Comparison of ENCODE assay signal across 18 mouse cellular contexts in the genomic region with DNA sequence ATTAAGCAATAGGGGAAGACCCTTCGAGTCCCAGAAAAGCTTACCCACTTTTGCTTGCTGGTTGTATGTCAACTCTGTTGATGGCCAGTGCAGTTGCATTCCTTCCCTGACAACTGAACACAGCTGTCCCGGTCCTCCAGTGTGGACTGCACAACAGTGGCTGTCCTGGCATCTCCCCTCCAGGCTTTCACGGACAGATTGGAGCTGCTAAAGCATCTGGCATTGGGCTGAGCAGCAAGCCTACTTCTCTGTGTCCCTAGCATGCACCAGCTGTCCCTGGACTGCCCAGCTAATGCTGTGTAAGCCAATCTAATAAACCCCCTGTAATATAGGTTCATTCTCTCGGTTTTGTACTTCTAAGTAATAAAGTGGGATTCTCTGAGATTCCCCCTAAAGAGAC. TPM values are rescaled to one million over a fixed set of nuclear protein-coding genes. Genes with fewer than 3 reads are reported as not detected.
DNase-seq lines count a peak whose midpoint lies in the region; ATAC-seq lines count a peak whose summit lies in the region.
"Had no signal": no experiment of that assay in that cellular context is flagged by ENCODE, and none has a peak within 500 bp of the region (broad histone marks: within the 10 kb centered on the region; RNA-seq: fewer than 3 reads in every experiment).

No protein-coding gene starts in this region.

- peaks cover 19% of the 10 kb centered on the region for H3K4me1 ChIP-seq in hindbrain, embryonic 10.5 days (replicated peaks)
- peaks cover 28% of the 10 kb centered on the region for H3K4me1 ChIP-seq in hindbrain, embryonic 13.5 days (replicated peaks)

- no peak overlapping the region for H3K9ac ChIP-seq in hindbrain, embryonic 13.5 days

- H3K4me2 ChIP-seq in hindbrain, embryonic 13.5 days: no peak overlapping the region

- H3K4me3 ChIP-seq in hindbrain, embryonic 10.5 days: no peak overlapping the region
- H3K4me3 ChIP-seq in hindbrain, embryonic 13.5 days: no peak overlapping the region

- no peak overlapping the region for H3K27ac ChIP-seq in hindbrain, embryonic 10.5 days
- H3K27ac ChIP-seq in hindbrain, embryonic 13.5 days: no peak overlapping the region
- H3K27ac ChIP-seq: macrophage had no signal

- H3K9me3 ChIP-seq in hindbrain, embryonic 10.5 days: no peaks in the 10 kb centered on the region
- no peaks in the 10 kb centered on the region for H3K9me3 ChIP-seq in hindbrain, embryonic 13.5 days

- intact Hi-C loops in heart, postnatal 10 days (cut with DNase I): no loop called here
- intact Hi-C loops in heart, postnatal 25 days (cut with DNase I): no loop called here
- intact Hi-C loops in left cerebral cortex, postnatal 10 days (cut with DNase I): no loop called here

- peak; percentile 7 to 22 for DNase-seq in heart, postnatal 10 days
- DNase-seq in heart, postnatal 25 days (ENCODE audit: low spot score): no peak
- DNase-seq in hindbrain, embryonic 10.5 days (ENCODE audit: low spot score): peak; percentile 11
- DNase-seq in lung, postnatal 36 days: peak; percentile 6
- no peak for DNase-seq in testis, postnatal 10 days (ENCODE audit: low spot score)
- no peak for DNase-seq in left cerebral cortex, postnatal 10 days (ENCODE audit: extremely low spot score in 1 of 2, low spot score in 2 of 2)
- DNase-seq in frontal cortex, postnatal 36 days (ENCODE audit: low spot score in 2 of 2): no peak
- DNase-seq: adrenal gland, postnatal 25 days; cerebellum, adult 8-10 months; gastrocnemius, postnatal 25 days; thymus, postnatal 4 days had no signal

- ATAC-seq in hindbrain, embryonic 13.5 days (ENCODE audit: low FRiP score): 0 out of 2 replicates have a peak, but pooled peaks have one; percentile 43
- ATAC-seq: activated CD4-positive, CD25-positive, alpha-beta regulatory T cell, adult 4 months; forebrain, embryonic 16.5 days; intestine, embryonic 16.5 days; Patski had no signal

- no peaks in the 10 kb centered on the region for H3K36me3 ChIP-seq in hindbrain, embryonic 10.5 days
- H3K36me3 ChIP-seq in hindbrain, embryonic 13.5 days: no peaks in the 10 kb centered on the region

- WGBS in hindbrain, embryonic 10.5 days: 67% methylated on average over 4 of the region's 4 CpGs
- 63% methylated on average over 4 of the region's 4 CpGs for WGBS in hindbrain, embryonic 13.5 days

- H3K27me3 ChIP-seq in hindbrain, embryonic 10.5 days (ENCODE audit: insufficient read depth, poor library complexity, severe bottlenecking): no peaks in the 10 kb centered on the region
- 0 out of 2 replicates have a peak, but pooled peaks cover 3% of the 10 kb centered on the region for H3K27me3 ChIP-seq in hindbrain, embryonic 13.5 days

RNA-seq across cellular contexts. Expression of gene Pgbd5, which starts 21.2 kb away (rescaled TPM):
- total RNA-seq in heart, postnatal 10 days (2021): 1 to 10 TPM; 2.5 to 3.9 TPM
- total RNA-seq in heart, postnatal 25 days (2021): 1 to 10 TPM; 1.1 to 1.3 TPM
- 2.5 and 2.7 TPM in 2 replicates for polyA plus RNA-seq in hindbrain, embryonic 10.5 days (2016; fragmentation: Nextera tagmentation; extraction: Ambion mirVana)
- 10.3 and 11.0 TPM in 2 replicates for polyA plus RNA-seq in hindbrain, embryonic 13.5 days (2015; fragmentation: Nextera tagmentation; extraction: Ambion mirVana)
- 100 to 1,000 TPM; 126 to 127 TPM for total RNA-seq in left cerebral cortex, postnatal 10 days (2021)
- total RNA-seq: liver, adult 2 months had no signal
- polyA plus RNA-seq: activated CD4-positive, CD25-positive, alpha-beta regulatory T cell, adult 4 months; liver, adult 2 months had no signal

RNA-seq across cellular contexts. Expression of gene Cog2, which starts 59.9 kb away (rescaled TPM):
- total RNA-seq in heart, postnatal 10 days (2021): 10 to 100 TPM; 22.5 to 28.2 TPM
- total RNA-seq in heart, postnatal 25 days (2021): 10 to 100 TPM; 21.3 to 21.6 TPM
- 41.1 and 43.3 TPM in 2 replicates for polyA plus RNA-seq in hindbrain, embryonic 10.5 days (2016; fragmentation: Nextera tagmentation; extraction: Ambion mirVana)
- 35.2 and 35.8 TPM in 2 replicates for polyA plus RNA-seq in hindbrain, embryonic 13.5 days (2015; fragmentation: Nextera tagmentation; extraction: Ambion mirVana)
- 10 to 100 TPM; 32.8 to 39.1 TPM for total RNA-seq in left cerebral cortex, postnatal 10 days (2021)

Comparison
In these comparisons a context has a peak if more than half of its experiments do, and no peak if none do; other contexts are left out.
1. DNase-seq: peak in heart, postnatal 10 days (2 of 2), hindbrain, embryonic 10.5 days (single experiment) and lung, postnatal 36 days (single experiment); none in heart, postnatal 25 days (single experiment), testis, postnatal 10 days (single experiment), left cerebral cortex, postnatal 10 days (0 of 2) and frontal cortex, postnatal 36 days (0 of 2).
2. RNA of gene Pgbd5, which starts 21.2 kb away (total RNA-seq): 126 to 127 TPM in left cerebral cortex, postnatal 10 days; 2.5 to 3.9 TPM in heart, postnatal 10 days and 1.1 to 1.3 TPM in heart, postnatal 25 days; every median in the first group is over 10 times any median in the second.